Mouse (Mus musculus) liver, embryonic 12.5 days (tissue): ENCODE results near the gene Flt1. TPM values are rescaled to one million over a fixed set of nuclear protein-coding genes. Genes with fewer than 3 reads are reported as not detected.

ENCODE experiments used
- ATAC-seq: fragments of 200-750 bp; cut with Nextera tagmentation; 2 replicates; pipeline ENCODE4 v1.8.0; 2017; ENCODE audit warnings: moderate number of reproducible peaks, mild to moderate bottlenecking, moderate library complexity
- H3K27ac ChIP-seq: fragments of 300-500 bp; sonication (generic); 2 replicates; pipeline ENCODE4 v1.5.1; 2016; ENCODE audit warnings: mild to moderate bottlenecking
- H3K27me3 ChIP-seq: fragments of 300-500 bp; sonication (generic); replicated peaks from 2 replicates; pipeline ENCODE4 v1.6.1; 2016; ENCODE audit warnings: mild to moderate bottlenecking, moderate library complexity
- H3K36me3 ChIP-seq: fragments of 300-500 bp; sonication (generic); 2 replicates; pipeline ENCODE4 v1.6.1; 2016; ENCODE audit warnings: mild to moderate bottlenecking, moderate library complexity
- H3K4me1 ChIP-seq: fragments of 300-500 bp; sonication (generic); 2 replicates; pipeline ENCODE4 v1.6.1; 2016
- H3K4me2 ChIP-seq: fragments of 300-500 bp; sonication (generic); 2 replicates; pipeline ENCODE4 v1.6.1; 2016; ENCODE audit warnings: mild to moderate bottlenecking, moderate library complexity
- H3K4me3 ChIP-seq: fragments of 300-500 bp; sonication (generic); 2 replicates; pipeline ENCODE4 v1.5.1; 2016; ENCODE audit warnings: mild to moderate bottlenecking, moderate library complexity
- H3K9ac ChIP-seq: fragments of 300-500 bp; sonication (generic); 2 replicates; pipeline ENCODE4 v1.6.1; 2016; ENCODE audit warnings: mild to moderate bottlenecking, moderate library complexity
- H3K9me3 ChIP-seq: fragments of 300-500 bp; sonication (generic); replicated peaks from 2 replicates; pipeline ENCODE4 v1.6.1; 2016; ENCODE audit warnings: mild to moderate bottlenecking, moderate library complexity
- WGBS: fragments of 180-500 bp; shearing (Covaris S2); methylation state at CpG from one replicate; pipeline ENCODE4 v1.1.7; 2016; ENCODE audit not compliant: insufficient replicate concordance; 5-methylcytosine and 5-hydroxymethylcytosine counted together
- polyA plus RNA-seq: library from polyadenylated mRNA; unstranded; fragments of >200 nt; fragmentation: Nextera tagmentation; extraction: Ambion mirVana; gene quantifications from 2 replicates; pipeline ENCODE4 v1.2.1, GENCODE M21; 2016

Flt1 gene
- polyA plus RNA-seq, 1 experiment from 2014 or later: 7.6 TPM

DNA sequence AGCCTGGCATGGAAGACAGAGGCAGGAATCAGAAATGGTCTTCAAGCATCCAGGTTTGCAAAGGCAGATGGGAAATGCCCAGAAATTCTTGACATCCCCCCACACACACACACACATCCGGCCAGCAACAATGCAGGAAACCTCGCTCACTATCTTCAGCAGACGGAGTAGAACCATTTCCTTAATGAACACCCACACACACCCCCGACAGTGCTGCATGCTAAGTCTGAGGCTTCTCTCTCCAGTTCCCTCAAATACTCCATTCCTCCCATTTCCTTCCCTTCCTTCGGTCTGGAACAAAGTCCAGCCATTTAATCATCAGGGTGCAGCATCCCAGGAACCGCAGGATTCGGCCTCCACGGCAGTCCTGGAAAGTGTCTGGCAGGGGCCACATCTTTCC lies 4.4 kb downstream of the Flt1 start:
- peaks cover 81% of the 10 kb centered on the region for H3K27me3 ChIP-seq
- no peak overlapping the region for H3K27ac ChIP-seq
- WGBS: 7% methylated on average over 8 of the region's 8 CpGs
- no peak overlapping the region for H3K4me3 ChIP-seq
- H3K4me1 ChIP-seq: peaks cover 23% of the 10 kb centered on the region
- H3K9ac ChIP-seq: no peak overlapping the region
- H3K9me3 ChIP-seq: no peaks in the 10 kb centered on the region
- ATAC-seq: peak; percentile 42; the same call in 1 of the 2 replicates
- peak overlapping the region; percentile 15; the same call in 1 of the 2 replicates for H3K4me2 ChIP-seq
- H3K36me3 ChIP-seq: no peaks in the 10 kb centered on the region

GRCm38 (mm10) chr5:147718335-147718734 lies 7.5 kb downstream of the Flt1 start:
- Histone ChIP-seq H3K4me2 (no peak overlapping the region), H3K27ac (no peak overlapping the region), H3K36me3 (no peaks in the 10 kb centered on the region), H3K4me1 (peaks cover 9% of the 10 kb centered on the region), H3K9me3 (no peaks in the 10 kb centered on the region), H3K9ac (no peak overlapping the region), H3K4me3 (no peak overlapping the region), H3K27me3 (peaks cover 64% of the 10 kb centered on the region)
- WGBS: 75% methylated on average over 7 of the region's 7 CpGs
- no peak for ATAC-seq

DNA sequence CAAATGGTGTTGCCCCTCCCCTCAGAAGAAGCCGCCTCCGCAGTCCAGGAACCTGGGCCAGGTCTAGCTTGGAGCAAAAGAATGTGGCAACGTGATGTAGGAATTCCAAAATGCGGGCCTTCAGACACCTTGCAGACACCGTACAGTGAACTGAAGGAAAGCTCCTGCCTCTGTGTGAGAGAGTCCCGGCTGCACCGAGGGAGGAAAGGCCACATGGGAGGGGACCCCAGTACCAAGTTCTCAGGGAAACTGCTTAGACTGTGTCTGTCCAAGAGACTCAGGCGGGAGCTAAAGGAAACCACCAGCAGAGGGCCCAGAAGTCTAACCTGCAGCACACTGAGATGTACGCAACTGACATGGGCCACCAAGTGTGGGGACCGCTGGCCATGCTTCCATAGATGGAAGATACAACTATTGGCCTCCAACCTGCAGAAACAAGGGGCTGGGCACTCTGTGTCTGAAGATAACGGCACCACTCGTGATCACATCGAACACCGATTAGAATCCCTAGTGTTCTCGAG lies 9.1 kb downstream of the Flt1 start:
- Histone ChIP-seq H3K4me1 (peaks cover 9% of the 10 kb centered on the region), H3K9me3 (no peaks in the 10 kb centered on the region), H3K27ac (no peak overlapping the region), H3K36me3 (no peaks in the 10 kb centered on the region), H3K27me3 (peaks cover 52% of the 10 kb centered on the region), H3K4me2 (no peak overlapping the region), H3K9ac (no peak overlapping the region), H3K4me3 (no peak overlapping the region)
- no peak for ATAC-seq
- 69% methylated on average over 15 of the region's 15 CpGs for WGBS

DNA sequence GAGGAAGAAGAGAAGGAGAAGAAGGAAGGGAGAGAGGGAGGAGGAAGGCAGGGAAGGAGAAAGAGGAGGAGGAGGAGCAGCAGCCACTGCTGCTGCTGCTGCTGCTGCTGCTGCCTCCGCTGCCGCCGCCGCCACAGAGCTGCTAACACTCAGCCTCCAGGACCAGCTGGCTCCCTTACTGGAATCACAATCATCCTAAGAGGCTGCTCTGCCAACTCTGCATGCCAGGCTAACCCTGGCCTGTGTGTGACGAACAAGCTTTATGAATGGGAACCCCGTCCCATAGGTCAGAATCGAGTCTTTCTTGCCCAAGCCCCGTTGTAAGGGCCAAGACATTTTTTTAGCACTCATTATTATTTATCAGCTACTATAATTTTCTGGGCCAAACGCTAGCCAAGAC lies 9.5 kb downstream of the Flt1 start:
- no peak overlapping the region for H3K27ac ChIP-seq
- ATAC-seq: no peak
- H3K36me3 ChIP-seq: no peaks in the 10 kb centered on the region
- no peak overlapping the region for H3K4me3 ChIP-seq
- 76% methylated on average over 9 of the region's 9 CpGs for WGBS
- H3K4me2 ChIP-seq: no peak overlapping the region
- H3K27me3 ChIP-seq: peaks cover 47% of the 10 kb centered on the region
- peaks cover 9% of the 10 kb centered on the region for H3K4me1 ChIP-seq
- H3K9me3 ChIP-seq: no peaks in the 10 kb centered on the region
- no peak overlapping the region for H3K9ac ChIP-seq

GRCm38 (mm10) chr5:147715391-147715790 lies 10.4 kb downstream of the Flt1 start:
- no peak overlapping the region for H3K27ac ChIP-seq
- H3K4me3 ChIP-seq: no peak overlapping the region
- peaks cover 38% of the 10 kb centered on the region for H3K27me3 ChIP-seq
- no peak overlapping the region for H3K4me2 ChIP-seq
- H3K9me3 ChIP-seq: no peaks in the 10 kb centered on the region
- no peaks in the 10 kb centered on the region for H3K36me3 ChIP-seq
- ATAC-seq: no peak
- WGBS: 75% methylated on average over 13 of the region's 13 CpGs
- H3K9ac ChIP-seq: no peak overlapping the region
- H3K4me1 ChIP-seq: peaks cover 6% of the 10 kb centered on the region

- H3K4me1 ChIP-seq: no peaks in the 10 kb centered on the region
- ATAC-seq: no peak
- no peaks in the 10 kb centered on the region for H3K27me3 ChIP-seq
- WGBS: 70% methylated on average over 4 of the region's 4 CpGs
- H3K9me3 ChIP-seq: no peaks in the 10 kb centered on the region
- H3K4me3 ChIP-seq: no peak overlapping the region
- no peak overlapping the region for H3K9ac ChIP-seq
- no peak overlapping the region for H3K27ac ChIP-seq
- H3K4me2 ChIP-seq: no peak overlapping the region
- no peaks in the 10 kb centered on the region for H3K36me3 ChIP-seq
Observed at GRCm38 (mm10) chr5:147708500-147708899, 17.3 kb downstream of the Flt1 start.

DNA sequence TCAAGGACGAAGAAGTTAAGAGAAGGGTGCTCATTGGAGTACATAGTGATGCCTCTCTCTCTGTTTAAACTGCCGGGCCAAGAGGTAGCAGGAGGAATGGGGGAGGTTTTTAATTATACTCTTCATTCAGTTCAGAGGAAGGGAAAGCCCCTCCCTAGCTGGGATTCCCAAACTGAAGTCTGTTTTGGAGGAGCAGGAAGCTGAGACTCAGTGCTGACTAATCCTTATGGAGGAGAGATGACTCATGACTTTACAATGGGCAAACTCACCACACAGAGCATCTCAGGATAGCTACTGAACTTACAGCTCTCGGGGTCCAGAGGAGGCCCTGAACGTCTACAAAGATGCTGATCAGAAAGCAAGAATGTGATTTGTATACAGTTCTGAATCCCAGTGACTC lies 18.3 kb downstream of the Flt1 start:
- no peak overlapping the region for H3K27ac ChIP-seq
- H3K4me3 ChIP-seq: no peak overlapping the region
- no peak for ATAC-seq
- H3K9me3 ChIP-seq: no peaks in the 10 kb centered on the region
- no peaks in the 10 kb centered on the region for H3K27me3 ChIP-seq
- 53% methylated on average over 4 of the region's 4 CpGs for WGBS
- no peak overlapping the region for H3K9ac ChIP-seq
- H3K4me2 ChIP-seq: no peak overlapping the region
- H3K4me1 ChIP-seq: no peaks in the 10 kb centered on the region
- no peaks in the 10 kb centered on the region for H3K36me3 ChIP-seq

DNA sequence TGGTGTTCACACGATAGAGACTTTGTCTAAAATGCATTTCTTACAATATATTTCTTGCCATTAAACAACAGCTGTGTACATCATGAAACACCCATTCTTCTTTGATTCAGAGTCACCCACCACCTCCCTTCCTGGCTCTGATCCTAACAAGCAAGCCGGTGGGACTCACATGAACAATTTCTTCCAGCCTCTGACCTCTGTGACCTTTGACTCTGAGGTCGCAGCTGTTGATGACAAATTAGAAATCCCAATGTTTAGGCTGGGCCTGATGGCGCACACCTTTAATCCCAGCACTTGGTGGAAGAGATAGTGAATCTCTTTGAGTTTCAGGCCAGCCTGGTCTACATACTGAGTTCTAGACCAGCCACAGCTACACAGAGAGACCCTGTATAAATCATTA lies 20.9 kb downstream of the Flt1 start:
- Histone ChIP-seq H3K27ac (no peak overlapping the region), H3K4me3 (no peak overlapping the region), H3K4me2 (no peak overlapping the region), H3K36me3 (no peaks in the 10 kb centered on the region), H3K9me3 (no peaks in the 10 kb centered on the region), H3K27me3 (no peaks in the 10 kb centered on the region), H3K9ac (no peak overlapping the region), H3K4me1 (no peaks in the 10 kb centered on the region)
- WGBS: 67% methylated on average over 4 of the region's 4 CpGs
- ATAC-seq: no peak

DNA sequence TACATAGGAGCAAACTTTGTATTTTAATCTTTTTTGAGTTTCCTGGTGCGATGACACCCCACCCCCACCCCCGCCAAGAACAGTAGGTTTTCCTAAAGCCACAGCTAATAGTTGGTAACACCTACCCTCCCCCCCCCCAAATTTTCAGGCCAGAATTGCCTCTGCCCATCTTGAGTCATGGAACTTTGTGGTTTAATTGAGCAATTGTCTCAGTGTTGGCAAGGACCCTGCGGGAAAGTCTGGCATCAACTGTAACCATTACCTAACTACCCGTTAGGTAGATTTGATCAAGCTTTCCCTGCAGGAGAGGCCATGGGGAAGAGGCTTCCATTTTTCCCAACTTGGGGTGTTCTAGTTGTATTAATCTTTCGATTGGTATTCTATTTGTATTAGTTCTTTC lies 23.4 kb downstream of the Flt1 start:
- H3K4me3 ChIP-seq: no peak overlapping the region
- no peaks in the 10 kb centered on the region for H3K27me3 ChIP-seq
- no peak overlapping the region for H3K4me2 ChIP-seq
- H3K4me1 ChIP-seq: no peaks in the 10 kb centered on the region
- no peak overlapping the region for H3K27ac ChIP-seq
- no peak overlapping the region for H3K9ac ChIP-seq
- WGBS: 63% methylated on average over 5 of the region's 5 CpGs
- no peaks in the 10 kb centered on the region for H3K36me3 ChIP-seq
- no peaks in the 10 kb centered on the region for H3K9me3 ChIP-seq
- no peak for ATAC-seq

GRCm38 (mm10) chr5:147701024-147701423 lies 24.8 kb downstream of the Flt1 start:
- Histone ChIP-seq H3K36me3 (no peaks in the 10 kb centered on the region), H3K9me3 (no peaks in the 10 kb centered on the region), H3K9ac (no peak overlapping the region), H3K4me3 (no peak overlapping the region), H3K4me2 (no peak overlapping the region), H3K27me3 (no peaks in the 10 kb centered on the region), H3K27ac (no peak overlapping the region), H3K4me1 (no peaks in the 10 kb centered on the region)
- WGBS: 82% methylated on average over 3 of the region's 3 CpGs
- ATAC-seq: no peak

GRCm38 (mm10) chr5:147698044-147698443 lies 27.8 kb downstream of the Flt1 start:
- Histone ChIP-seq H3K4me1 (no peaks in the 10 kb centered on the region), H3K4me3 (no peak overlapping the region), H3K9ac (no peak overlapping the region), H3K4me2 (no peak overlapping the region), H3K27ac (no peak overlapping the region), H3K9me3 (no peaks in the 10 kb centered on the region), H3K27me3 (no peaks in the 10 kb centered on the region), H3K36me3 (no peaks in the 10 kb centered on the region)
- ATAC-seq: no peak
- WGBS: 48% methylated on average over 13 of the region's 13 CpGs

DNA sequence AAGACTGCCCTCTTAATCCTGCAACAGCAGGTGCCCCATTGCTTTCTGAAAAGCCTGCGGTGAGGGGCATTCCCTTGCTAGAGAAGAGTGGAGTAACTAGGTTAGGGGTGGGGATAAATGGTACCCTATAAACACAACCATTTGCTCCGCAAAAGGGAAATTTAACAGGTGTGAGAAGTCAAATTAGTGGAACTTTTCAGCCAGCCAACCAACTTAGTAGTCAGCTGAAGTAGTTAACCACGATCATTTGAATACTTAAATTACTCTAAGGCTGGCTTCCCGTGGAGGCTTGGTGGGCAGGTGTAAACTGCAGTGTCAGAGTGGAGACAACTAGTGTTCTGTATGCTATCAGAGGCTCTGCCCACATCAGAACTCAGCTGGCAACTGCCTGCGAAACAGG lies 28.6 kb downstream of the Flt1 start:
- 54% methylated on average over 5 of the region's 5 CpGs for WGBS
- no peak for ATAC-seq
- H3K4me3 ChIP-seq: no peak overlapping the region
- H3K9ac ChIP-seq: no peak overlapping the region
- H3K9me3 ChIP-seq: no peaks in the 10 kb centered on the region
- H3K4me2 ChIP-seq: no peak overlapping the region
- no peaks in the 10 kb centered on the region for H3K4me1 ChIP-seq
- no peaks in the 10 kb centered on the region for H3K36me3 ChIP-seq
- H3K27me3 ChIP-seq: no peaks in the 10 kb centered on the region
- H3K27ac ChIP-seq: no peak overlapping the region

DNA sequence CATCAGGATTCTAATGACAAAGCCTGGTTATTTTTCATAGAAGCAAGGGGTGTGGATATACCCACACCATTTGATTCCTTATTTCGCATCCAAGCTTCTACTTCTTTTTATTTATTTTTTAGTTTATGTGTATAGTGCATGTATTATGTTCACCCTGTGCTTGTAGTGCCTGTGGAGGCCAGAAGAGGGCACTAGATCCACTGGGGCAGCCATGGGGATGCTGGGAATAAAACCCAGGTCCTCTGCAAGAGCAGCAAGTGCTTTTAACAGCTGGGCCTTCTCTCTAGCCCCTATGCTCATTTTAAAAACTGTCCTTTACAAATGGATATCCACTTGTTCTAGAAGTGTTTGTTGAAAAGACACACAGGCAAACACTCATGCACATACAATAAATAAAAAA lies 33.2 kb downstream of the Flt1 start:
- Histone ChIP-seq H3K4me3 (no peak overlapping the region), H3K27ac (no peak overlapping the region), H3K9me3 (no peaks in the 10 kb centered on the region), H3K27me3 (no peaks in the 10 kb centered on the region), H3K36me3 (no peaks in the 10 kb centered on the region), H3K9ac (no peak overlapping the region), H3K4me1 (no peaks in the 10 kb centered on the region), H3K4me2 (no peak overlapping the region)
- 60% methylated on average over 1 of the region's 1 CpGs for WGBS
- no peak for ATAC-seq
